Mouse (Mus musculus): ENCODE measurements around the gene Git2. TPM values are rescaled to one million over a fixed set of nuclear protein-coding genes. Genes with fewer than 3 reads are reported as not detected.

The Git2 gene
- polyA plus RNA-seq, 1 experiment = 221 TPM

DNA sequence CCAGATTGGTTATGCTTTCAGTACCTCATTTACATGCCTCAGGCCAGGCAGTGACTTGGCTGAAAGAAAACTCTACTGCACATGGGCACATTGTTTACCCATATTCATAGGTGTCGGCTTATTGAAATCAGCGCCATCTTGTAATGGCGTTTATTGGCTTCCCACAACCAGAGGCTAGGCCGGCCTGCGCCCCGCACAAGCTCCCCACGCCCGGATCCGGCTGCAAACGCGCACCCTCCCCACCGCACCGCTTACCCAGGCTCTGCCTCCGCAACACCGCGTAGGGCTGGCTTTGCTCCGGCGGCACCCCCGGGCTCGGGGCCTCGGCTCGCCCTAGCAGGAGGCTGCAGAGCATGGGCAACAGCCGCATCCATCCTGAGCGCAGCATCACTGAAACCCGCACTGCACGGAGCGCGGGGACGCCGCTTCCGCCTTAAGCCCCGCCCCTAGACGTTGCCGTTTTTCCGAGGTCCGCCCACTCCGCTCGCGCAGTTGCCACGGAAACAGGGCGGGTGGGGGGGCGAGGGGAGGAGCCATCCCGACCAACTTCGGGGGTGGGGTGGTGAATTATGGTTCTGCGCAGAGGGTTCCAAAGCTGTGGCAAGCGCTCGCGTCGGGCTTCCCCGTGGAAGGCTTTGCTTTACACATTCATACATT lies 38.3 kb upstream of the Git2 start:
- peak; percentile 62 for TF ChIP-seq POLR2A (IDR thresholded peaks at IDR 0.05; ENCODE audit: control insufficient read depth, extremely low read depth, insufficient read depth, low read length, poor library complexity)
- TF ChIP-seq CTCF (IDR thresholded peaks at IDR 0.05; ENCODE audit: borderline replicate concordance, control insufficient read depth, extremely low read depth, insufficient read depth, low read length, poor library complexity) = no peak
- no peaks in the 10 kb centered on the region for H3K27me3 ChIP-seq (ENCODE audit: control insufficient read depth, insufficient read depth, low read length)
- no peaks in the 10 kb centered on the region for H3K36me3 ChIP-seq (ENCODE audit: control insufficient read depth, insufficient read depth, low read length)
- under 1% methylated on average over 50 of the region's 50 CpGs for WGBS
- H3K4me1 ChIP-seq (replicated peaks; ENCODE audit: control insufficient read depth, insufficient read depth, low read length) = peaks cover 4% of the 10 kb centered on the region
- H3K4me3 ChIP-seq (ENCODE audit: control insufficient read depth, insufficient read depth, low read length) = peak overlapping the region; percentile 96
- DNase-seq = peak; percentile 84
- H3K27ac ChIP-seq (ENCODE audit: control insufficient read depth, insufficient read depth, low read length) = no peak overlapping the region

DNA sequence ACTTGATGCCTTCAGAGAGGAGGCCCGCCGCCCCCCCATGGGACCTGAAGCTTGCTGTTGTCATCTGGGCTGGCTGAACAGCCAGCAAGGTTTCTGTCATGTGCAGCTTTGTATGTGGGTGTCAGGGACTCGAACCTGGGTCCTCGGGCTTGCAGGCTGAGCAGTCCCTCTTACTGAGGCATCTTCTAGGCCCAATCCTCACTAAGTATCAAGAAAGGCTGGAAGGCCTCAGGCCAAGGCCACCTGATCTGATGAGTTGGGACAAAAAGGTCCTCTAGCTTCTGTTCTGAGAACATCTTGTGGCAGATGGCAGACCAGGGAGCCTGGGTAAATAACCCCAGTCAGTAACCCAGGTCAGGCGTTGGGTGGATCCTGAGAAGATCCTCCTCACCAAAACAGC lies 34.5 kb upstream of the Git2 start:
- WGBS = 96% methylated on average over 5 of the region's 5 CpGs
- no peak for DNase-seq
- Histone ChIP-seq H3K4me1 (replicated peaks; ENCODE audit: control insufficient read depth, insufficient read depth, low read length) (peaks cover 19% of the 10 kb centered on the region), H3K27ac (ENCODE audit: control insufficient read depth, insufficient read depth, low read length) (no peak overlapping the region), H3K4me3 (ENCODE audit: control insufficient read depth, insufficient read depth, low read length) (no peak overlapping the region), H3K27me3 (ENCODE audit: control insufficient read depth, insufficient read depth, low read length) (no peaks in the 10 kb centered on the region), H3K36me3 (ENCODE audit: control insufficient read depth, insufficient read depth, low read length) (no peaks in the 10 kb centered on the region; the same call in 1 of the 2 replicates)
- no peak for TF ChIP-seq POLR2A (IDR thresholded peaks at IDR 0.05; ENCODE audit: control insufficient read depth, extremely low read depth, insufficient read depth, low read length, poor library complexity)

DNA sequence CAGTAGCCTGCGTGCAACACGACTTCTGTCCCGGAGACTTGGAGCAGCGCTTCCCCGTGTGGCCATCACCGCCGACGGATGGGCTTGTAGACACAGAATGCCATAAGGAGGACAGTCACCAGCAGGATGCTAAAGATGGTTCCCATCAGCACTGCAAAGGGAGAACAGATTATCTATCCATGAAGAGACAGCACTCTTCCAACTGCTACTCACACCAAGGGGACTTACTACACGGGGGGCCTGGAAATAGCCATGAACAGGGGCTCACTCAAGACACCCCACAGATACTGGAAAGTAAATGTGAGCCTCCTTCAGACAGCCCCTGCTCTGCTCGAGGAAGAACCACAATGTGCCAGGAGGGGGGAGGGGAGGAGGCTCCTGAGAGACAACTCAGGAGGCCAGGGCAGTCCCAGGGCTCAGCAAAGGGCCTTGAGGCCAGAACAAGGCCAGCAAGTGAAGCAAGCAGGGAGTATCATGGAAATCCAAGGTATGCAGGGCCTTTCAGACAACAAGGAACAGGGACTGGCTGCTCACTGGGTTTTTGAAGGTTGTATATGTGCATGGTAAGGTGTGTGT lies 34.0 kb upstream of the Git2 start:
- TF ChIP-seq POLR2A (IDR thresholded peaks at IDR 0.05; ENCODE audit: control insufficient read depth, extremely low read depth, insufficient read depth, low read length, poor library complexity) (no peak), CTCF (IDR thresholded peaks at IDR 0.05; ENCODE audit: borderline replicate concordance, control insufficient read depth, extremely low read depth, insufficient read depth, low read length, poor library complexity) (no peak)
- DNase-seq = no peak
- Histone ChIP-seq H3K27me3 (ENCODE audit: control insufficient read depth, insufficient read depth, low read length) (no peaks in the 10 kb centered on the region), H3K4me1 (replicated peaks; ENCODE audit: control insufficient read depth, insufficient read depth, low read length) (peaks cover 19% of the 10 kb centered on the region), H3K4me3 (ENCODE audit: control insufficient read depth, insufficient read depth, low read length) (no peak overlapping the region), H3K27ac (ENCODE audit: control insufficient read depth, insufficient read depth, low read length) (no peak overlapping the region), H3K36me3 (ENCODE audit: control insufficient read depth, insufficient read depth, low read length) (peaks cover 4% of the 10 kb centered on the region)
- WGBS = 85% methylated on average over 10 of the region's 10 CpGs

DNA sequence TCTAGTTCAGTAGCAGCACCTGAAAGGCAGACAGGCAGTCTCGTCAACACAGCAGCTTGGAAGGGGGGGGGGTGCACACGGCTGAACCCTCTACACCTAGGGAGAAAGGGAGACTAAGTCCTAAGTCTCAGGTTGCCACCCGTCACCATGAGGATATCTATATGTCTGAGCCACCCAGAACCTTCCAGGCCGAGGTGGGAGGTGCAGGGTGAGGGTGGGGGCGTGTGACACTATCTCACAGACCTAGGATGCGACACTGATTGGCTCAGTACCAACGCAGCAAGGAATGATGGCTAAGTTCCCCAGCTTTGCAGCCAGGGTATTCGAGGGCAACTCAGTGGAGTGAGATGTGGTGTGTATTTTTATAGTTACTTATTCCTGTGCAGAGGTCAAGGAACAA lies 33.1 kb upstream of the Git2 start:
- DNase-seq = no peak
- Histone ChIP-seq H3K4me1 (replicated peaks; ENCODE audit: control insufficient read depth, insufficient read depth, low read length) (peaks cover 19% of the 10 kb centered on the region), H3K27ac (ENCODE audit: control insufficient read depth, insufficient read depth, low read length) (no peak overlapping the region), H3K27me3 (ENCODE audit: control insufficient read depth, insufficient read depth, low read length) (no peaks in the 10 kb centered on the region), H3K36me3 (ENCODE audit: control insufficient read depth, insufficient read depth, low read length) (peaks cover 13% of the 10 kb centered on the region), H3K4me3 (ENCODE audit: control insufficient read depth, insufficient read depth, low read length) (no peak overlapping the region)
- WGBS = 92% methylated on average over 8 of the region's 8 CpGs
- TF ChIP-seq POLR2A (IDR thresholded peaks at IDR 0.05; ENCODE audit: control insufficient read depth, extremely low read depth, insufficient read depth, low read length, poor library complexity) = no peak
- no peak for TF ChIP-seq CTCF (IDR thresholded peaks at IDR 0.05; ENCODE audit: borderline replicate concordance, control insufficient read depth, extremely low read depth, insufficient read depth, low read length, poor library complexity)

DNA sequence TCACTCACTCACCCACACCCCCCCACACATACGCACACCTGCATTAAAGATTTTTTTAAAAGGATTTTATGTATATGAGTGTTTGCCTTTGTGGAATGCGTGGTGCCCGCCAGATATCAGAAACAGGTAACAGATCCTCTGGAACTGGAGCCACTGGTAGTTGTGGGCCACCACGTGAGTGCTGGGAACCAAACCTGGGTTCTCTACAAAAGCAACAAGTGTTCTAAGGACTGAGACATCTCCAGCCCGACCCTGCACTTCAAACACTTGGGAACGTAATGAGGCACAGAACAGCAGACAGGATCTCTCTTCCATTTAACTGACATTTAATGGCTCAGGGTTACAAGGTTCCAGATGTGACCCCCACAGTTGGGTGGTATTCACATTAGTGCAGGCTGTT lies 32.6 kb upstream of the Git2 start:
- no peak overlapping the region for H3K4me3 ChIP-seq (ENCODE audit: control insufficient read depth, insufficient read depth, low read length)
- H3K27me3 ChIP-seq (ENCODE audit: control insufficient read depth, insufficient read depth, low read length) = no peaks in the 10 kb centered on the region
- TF ChIP-seq CTCF (IDR thresholded peaks at IDR 0.05; ENCODE audit: borderline replicate concordance, control insufficient read depth, extremely low read depth, insufficient read depth, low read length, poor library complexity) = no peak
- no peak for TF ChIP-seq POLR2A (IDR thresholded peaks at IDR 0.05; ENCODE audit: control insufficient read depth, extremely low read depth, insufficient read depth, low read length, poor library complexity)
- DNase-seq = no peak
- H3K4me1 ChIP-seq (replicated peaks; ENCODE audit: control insufficient read depth, insufficient read depth, low read length) = peaks cover 19% of the 10 kb centered on the region
- no peak overlapping the region for H3K27ac ChIP-seq (ENCODE audit: control insufficient read depth, insufficient read depth, low read length)
- peaks cover 18% of the 10 kb centered on the region for H3K36me3 ChIP-seq (ENCODE audit: control insufficient read depth, insufficient read depth, low read length)
- 87% methylated on average over 6 of the region's 6 CpGs for WGBS

DNA sequence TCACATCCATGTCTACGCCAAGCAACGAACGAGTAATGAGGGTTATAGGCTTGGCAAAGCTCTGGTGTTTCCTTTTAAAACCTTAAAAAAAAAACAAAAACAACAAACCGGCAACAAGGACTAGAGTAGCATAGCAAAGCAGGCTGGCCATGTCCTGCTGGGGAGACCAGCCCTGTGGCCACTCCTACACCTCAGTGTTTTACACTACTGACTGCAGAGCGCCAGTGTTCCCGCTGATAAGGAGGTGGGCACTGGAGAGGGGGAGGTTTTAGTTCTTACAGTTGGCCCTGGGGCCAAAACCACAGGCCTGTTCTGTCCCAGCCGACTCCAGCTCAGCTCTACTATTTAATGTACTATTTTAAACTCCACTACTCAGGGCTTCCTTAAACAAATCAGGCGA lies 32.2 kb upstream of the Git2 start:
- no peak overlapping the region for H3K4me3 ChIP-seq (ENCODE audit: control insufficient read depth, insufficient read depth, low read length)
- H3K4me1 ChIP-seq (replicated peaks; ENCODE audit: control insufficient read depth, insufficient read depth, low read length) = peaks cover 17% of the 10 kb centered on the region
- H3K27ac ChIP-seq (ENCODE audit: control insufficient read depth, insufficient read depth, low read length) = no peak overlapping the region; the same call in 1 of the 2 replicates
- 51% methylated on average over 8 of the region's 8 CpGs for WGBS
- no peaks in the 10 kb centered on the region for H3K27me3 ChIP-seq (ENCODE audit: control insufficient read depth, insufficient read depth, low read length)
- no peak for DNase-seq
- TF ChIP-seq POLR2A (IDR thresholded peaks at IDR 0.05; ENCODE audit: control insufficient read depth, extremely low read depth, insufficient read depth, low read length, poor library complexity) = no peak
- no peak for TF ChIP-seq CTCF (IDR thresholded peaks at IDR 0.05; ENCODE audit: borderline replicate concordance, control insufficient read depth, extremely low read depth, insufficient read depth, low read length, poor library complexity)
- peaks cover 20% of the 10 kb centered on the region for H3K36me3 ChIP-seq (ENCODE audit: control insufficient read depth, insufficient read depth, low read length)

Data from thymus, adult 2 months (tissue).